Mouse (Mus musculus) macrophage (primary cell): ENCODE results near the gene Txndc12. TPM values are rescaled to one million over a fixed set of nuclear protein-coding genes. Genes with fewer than 3 reads are reported as not detected.

Experiments used
- H3K27ac ChIP-seq: fragments of 350-480 bp; formaldehyde crosslinking; 2 replicates; pipeline ENCODE4 v1.9.0; 2021
- H3K36me3 ChIP-seq: fragments of 350-480 bp; formaldehyde crosslinking; 2 replicates; pipeline ENCODE4 v1.9.0; 2021; ENCODE audit errors: inconsistent target
- H3K4me3 ChIP-seq: fragments of 350-480 bp; formaldehyde crosslinking; 2 replicates; pipeline ENCODE4 v1.9.0; 2021; ENCODE audit errors: inconsistent target
- H3K79me2 ChIP-seq: fragments of 350-480 bp; formaldehyde crosslinking; 2 replicates; pipeline ENCODE4 v1.9.0; 2021; ENCODE audit errors: inconsistent target
- WGBS: methylation state at CpG from one replicate; pipeline ENCODE4 v1.1.7; 2026; ENCODE audit warnings: inconsistent platforms; ENCODE audit not compliant: missing documents; 5-methylcytosine and 5-hydroxymethylcytosine counted together
- polyA plus RNA-seq: library from polyadenylated mRNA; stranded (reverse); fragments of 250-400 nt; gene quantifications from 3 replicates; pipeline ENCODE4 v1.2.4, GENCODE M21; 2018; ENCODE audit warnings: inconsistent platforms

Gene Txndc12
- polyA plus RNA-seq, 1 experiment from 2014 or later, result 64.7 TPM

- no peaks in the 10 kb centered on the region for H3K36me3 ChIP-seq
- H3K79me2 ChIP-seq, result peaks cover 63% of the 10 kb centered on the region
- H3K27ac ChIP-seq, result peak within 1 kb of the TSS; percentile 83
- WGBS, result under 1% methylated on average over 69 of the region's 73 CpGs
- peak within 1 kb of the TSS; percentile 82 for H3K4me3 ChIP-seq
Observed at GRCm38 (mm10) chr4:108832916-108833827, 1.2 kb upstream of the Txndc12 start, which contains the start of gene Btf3l4. Gene Btf3l4, minus strand, starts transcription at chr4:108833614.

GRCm38 (mm10) chr4:108833828-108834114 is 630 bp upstream of the Txndc12 start:
- Histone ChIP-seq H3K79me2 (peaks cover 69% of the 10 kb centered on the region), H3K27ac (peak overlapping the region; percentile 83), H3K4me3 (peak overlapping the region; percentile 82), H3K36me3 (no peaks in the 10 kb centered on the region)
- WGBS, result 1% methylated on average over 6 of the region's 6 CpGs

- H3K36me3 ChIP-seq, result no peaks in the 10 kb centered on the region
- peak overlapping the region; percentile 82 for H3K4me3 ChIP-seq
- peaks cover 81% of the 10 kb centered on the region for H3K79me2 ChIP-seq
- WGBS, result 1% methylated on average over 15 of the region's 15 CpGs
- H3K27ac ChIP-seq, result peak overlapping the region; percentile 83
Observed at GRCm38 (mm10) chr4:108834971-108835311, 540 bp downstream of the Txndc12 start.

DNA sequence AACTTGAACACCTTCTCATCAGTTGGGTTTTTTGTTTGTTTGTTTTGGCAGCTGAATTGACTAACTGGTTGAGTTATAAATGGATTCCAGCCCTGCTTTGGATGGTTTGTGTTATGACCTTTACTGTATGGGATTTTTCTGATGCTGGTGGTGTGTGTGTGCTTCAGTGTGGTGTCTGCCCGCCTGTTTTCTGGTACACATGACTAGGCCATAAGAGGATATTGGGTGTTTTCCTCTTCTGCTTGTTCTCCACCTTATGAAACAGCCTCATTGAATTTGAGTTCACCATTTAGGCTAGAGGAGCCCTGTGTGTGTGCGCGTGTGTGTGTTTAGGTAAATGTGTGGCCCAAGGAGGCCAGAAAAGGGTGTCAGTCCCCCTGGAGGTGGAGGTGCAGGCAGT is 1.1 kb downstream of the Txndc12 start:
- H3K4me3 ChIP-seq, result peak overlapping the region; percentile 82
- WGBS, result 74% methylated on average over 3 of the region's 3 CpGs
- H3K79me2 ChIP-seq, result peaks cover 86% of the 10 kb centered on the region
- peak overlapping the region; percentile 83 for H3K27ac ChIP-seq
- H3K36me3 ChIP-seq, result no peaks in the 10 kb centered on the region

DNA sequence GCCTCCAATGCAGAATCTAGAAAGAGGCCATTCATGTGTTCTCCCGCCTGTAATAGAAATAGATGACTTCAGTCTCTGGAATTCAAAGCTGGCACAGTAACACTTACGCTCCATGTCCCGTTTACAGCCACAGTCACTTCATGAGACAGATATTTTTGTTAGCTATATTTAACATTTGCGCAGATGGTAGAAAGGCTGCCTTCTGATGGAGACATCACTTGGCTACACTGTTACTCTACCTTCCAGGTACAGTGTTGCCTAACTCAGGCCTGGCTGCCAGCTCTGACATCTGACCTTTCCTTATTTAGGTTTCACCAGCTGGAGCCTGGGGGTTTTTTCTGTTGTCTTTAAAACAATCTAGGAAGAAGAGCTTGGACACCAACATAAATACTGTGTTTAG is 3.6 kb downstream of the Txndc12 start:
- WGBS, result 92% methylated on average over 4 of the region's 4 CpGs
- Histone ChIP-seq H3K27ac (no peak overlapping the region), H3K79me2 (peaks cover 86% of the 10 kb centered on the region), H3K4me3 (no peak overlapping the region), H3K36me3 (no peaks in the 10 kb centered on the region)

GRCm38 (mm10) chr4:108841920-108842578 is 7.6 kb downstream of the Txndc12 start:
- peaks cover 84% of the 10 kb centered on the region for H3K79me2 ChIP-seq
- H3K4me3 ChIP-seq, result no peak overlapping the region
- H3K36me3 ChIP-seq, result no peaks in the 10 kb centered on the region
- WGBS, result 97% methylated on average over 7 of the region's 7 CpGs
- H3K27ac ChIP-seq, result no peak overlapping the region

GRCm38 (mm10) chr4:108843336-108843735 is 8.9 kb downstream of the Txndc12 start:
- Histone ChIP-seq H3K27ac (no peak overlapping the region), H3K4me3 (no peak overlapping the region), H3K79me2 (peaks cover 72% of the 10 kb centered on the region)

GRCm38 (mm10) chr4:108845824-108846569 is 11.6 kb downstream of the Txndc12 start:
- no peaks in the 10 kb centered on the region for H3K36me3 ChIP-seq
- H3K27ac ChIP-seq, result no peak overlapping the region
- no peak overlapping the region for H3K4me3 ChIP-seq
- 93% methylated on average over 5 of the region's 5 CpGs for WGBS
- peaks cover 67% of the 10 kb centered on the region for H3K79me2 ChIP-seq

More at GRCm38 (mm10) chr4:108843336-108843735, 8.9 kb downstream of the Txndc12 start:
- H3K36me3 ChIP-seq, result no peaks in the 10 kb centered on the region

- peak within 1 kb of the TSS; percentile 71 for H3K4me3 ChIP-seq
- H3K79me2 ChIP-seq, result peaks cover 48% of the 10 kb centered on the region
- H3K36me3 ChIP-seq, result no peaks in the 10 kb centered on the region
- WGBS, result under 1% methylated on average over 74 of the region's 77 CpGs
- peak within 1 kb of the TSS; percentile 29; the same call in 1 of the 2 replicates for H3K27ac ChIP-seq
Observed at GRCm38 (mm10) chr4:108847715-108848504, 13.5 kb downstream of the Txndc12 start, which contains the start of gene Kti12. Gene Kti12, plus strand, starts transcription at chr4:108847785.

- Histone ChIP-seq H3K27ac (peak within 1 kb of the TSS; percentile 29; the same call in 1 of the 2 replicates), H3K4me3 (peak within 1 kb of the TSS; percentile 71), H3K36me3 (no peaks in the 10 kb centered on the region), H3K79me2 (peaks cover 42% of the 10 kb centered on the region)
- 5% methylated on average over 20 of the region's 20 CpGs for WGBS
Observed at GRCm38 (mm10) chr4:108848505-108848848, 14.1 kb downstream of the Txndc12 start, which contains the start of gene A730015C16Rik. Gene A730015C16Rik, minus strand, starts transcription at chr4:108848619.

GRCm38 (mm10) chr4:108866806-108867205 is 32.4 kb downstream of the Txndc12 start:
- H3K79me2 ChIP-seq, result no peaks in the 10 kb centered on the region
- H3K27ac ChIP-seq, result no peak overlapping the region
- 94% methylated on average over 7 of the region's 7 CpGs for WGBS
- H3K36me3 ChIP-seq, result no peaks in the 10 kb centered on the region
- no peak overlapping the region for H3K4me3 ChIP-seq

DNA sequence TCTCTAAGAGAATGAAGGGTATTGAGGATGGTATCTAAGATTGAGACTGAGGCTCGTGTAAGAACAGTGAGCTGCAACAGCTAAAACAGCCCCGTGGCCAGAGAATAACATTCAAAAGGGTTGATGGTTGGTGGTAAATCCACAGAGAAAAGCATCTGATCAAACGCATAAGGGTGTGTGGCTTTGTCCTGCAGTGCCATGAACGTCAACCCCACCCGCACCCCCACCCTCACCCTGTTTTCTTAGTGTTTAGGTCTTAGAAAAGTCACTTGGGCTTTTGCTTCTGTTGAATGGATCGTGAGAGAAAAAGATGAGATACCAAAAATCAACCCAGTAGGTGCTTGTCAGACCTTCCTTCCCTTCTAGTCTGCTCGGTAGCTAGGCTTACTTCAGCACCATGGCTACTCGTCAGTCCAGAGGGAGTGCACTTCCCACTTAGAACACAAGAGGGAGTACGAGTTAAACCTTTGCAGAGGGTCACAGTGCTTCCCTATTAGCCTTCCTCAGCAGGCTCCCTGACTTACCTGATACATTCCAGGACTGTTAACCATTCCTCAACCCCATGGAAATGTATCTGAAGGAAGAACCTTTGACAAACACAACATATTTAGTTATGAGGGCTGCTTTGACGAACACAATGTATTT is 35.5 kb downstream of the Txndc12 start:
- H3K36me3 ChIP-seq, result no peaks in the 10 kb centered on the region
- H3K4me3 ChIP-seq, result no peak overlapping the region
- H3K27ac ChIP-seq, result no peak overlapping the region
- H3K79me2 ChIP-seq, result no peaks in the 10 kb centered on the region
- WGBS, result 43% methylated on average over 10 of the region's 10 CpGs

GRCm38 (mm10) chr4:108873746-108874145 is 39.3 kb downstream of the Txndc12 start:
- Histone ChIP-seq H3K36me3 (no peaks in the 10 kb centered on the region), H3K27ac (no peak overlapping the region)
- WGBS, result 87% methylated on average over 4 of the region's 5 CpGs

DNA sequence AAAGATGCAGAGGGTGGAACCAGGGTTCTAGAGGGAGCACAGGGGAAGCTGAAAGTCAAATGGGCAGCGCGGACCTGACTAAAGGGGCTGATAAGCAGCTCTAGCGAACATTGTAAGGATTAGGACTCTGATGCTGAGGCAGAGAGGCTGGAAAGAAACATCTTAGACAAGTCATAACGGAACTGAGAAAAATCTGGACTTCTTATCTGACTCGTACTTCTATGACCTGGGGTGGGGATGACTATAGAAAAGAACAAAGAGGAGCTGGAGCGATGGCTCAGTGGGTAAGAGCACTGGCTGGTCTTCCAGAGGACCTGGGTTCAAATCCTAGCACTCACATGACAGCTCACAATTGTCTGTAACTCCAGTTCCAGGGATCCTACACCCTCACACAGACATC is 43.5 kb downstream of the Txndc12 start:
- WGBS, result 85% methylated on average over 6 of the region's 6 CpGs
- H3K27ac ChIP-seq, result no peak overlapping the region
- no peaks in the 10 kb centered on the region for H3K36me3 ChIP-seq
- H3K4me3 ChIP-seq, result no peak overlapping the region
- H3K79me2 ChIP-seq, result no peaks in the 10 kb centered on the region

More at GRCm38 (mm10) chr4:108873746-108874145, 39.3 kb downstream of the Txndc12 start:
- H3K4me3 ChIP-seq, result no peak overlapping the region
- no peaks in the 10 kb centered on the region for H3K79me2 ChIP-seq
